Mouse (Mus musculus) MN1 (cell line): Measurements from ENCODE around the gene Tex50.
"Not testable (repeated sequence)": the region's sequence is repeated elsewhere in the genome, so short reads cannot be mapped to it uniquely, and the experiment has no call there.

ENCODE experiments used
- DNase-seq: peaks from one replicate; pipeline ENCODE4 v3.0.0-alpha.2; 2016; ENCODE audit warnings: low spot score

Gene Tex50

GRCm38 (mm10) chr1:161159214-161159613 is at the start of gene Tex50:
Gene Tex50 (minus strand): TSS chr1:161159314.
- DNase-seq: no peak

- DNase-seq: no peak
Observed at GRCm38 (mm10) chr1:161199856-161200255, 40.7 kb upstream of the Tex50 start.

GRCm38 (mm10) chr1:161196364-161196763 is 37.2 kb upstream of the Tex50 start:
- not testable (repeated sequence) for DNase-seq

- DNase-seq: peak; percentile 89
Observed at GRCm38 (mm10) chr1:161195541-161196351, 36.6 kb upstream of the Tex50 start.

GRCm38 (mm10) chr1:161190253-161190910 is 31.3 kb upstream of the Tex50 start:
- DNase-seq: no peak

- DNase-seq: no peak
Observed at GRCm38 (mm10) chr1:161185431-161185830, 26.3 kb upstream of the Tex50 start.

GRCm38 (mm10) chr1:161183677-161184076 is 24.6 kb upstream of the Tex50 start:
- peak; percentile 19 for DNase-seq

GRCm38 (mm10) chr1:161182386-161182785 is 23.3 kb upstream of the Tex50 start:
- no peak for DNase-seq

GRCm38 (mm10) chr1:161180674-161181073 is 21.6 kb upstream of the Tex50 start:
- DNase-seq: peak; percentile 58

GRCm38 (mm10) chr1:161170651-161171050 is 11.5 kb upstream of the Tex50 start:
- DNase-seq: peak; percentile 66

- no peak for DNase-seq
Observed at GRCm38 (mm10) chr1:161160266-161160665, 1.2 kb upstream of the Tex50 start.

- no peak for DNase-seq
Observed at GRCm38 (mm10) chr1:161156546-161156945, 2.6 kb downstream of the Tex50 start.

- peak; percentile 54 for DNase-seq
Observed at GRCm38 (mm10) chr1:161151098-161151497, 8.0 kb downstream of the Tex50 start.

GRCm38 (mm10) chr1:161147888-161148287 is 11.2 kb downstream of the Tex50 start:
- DNase-seq: no peak

GRCm38 (mm10) chr1:161145611-161146010 is 13.5 kb downstream of the Tex50 start:
- DNase-seq: not testable (repeated sequence)

- peak; percentile 33 for DNase-seq
Observed at GRCm38 (mm10) chr1:161143216-161143615, 15.9 kb downstream of the Tex50 start.

GRCm38 (mm10) chr1:161142531-161143159 is 16.5 kb downstream of the Tex50 start, which contains the start of gene Ankrd45:
Gene Ankrd45 (plus strand): TSS chr1:161142691.
- DNase-seq: peak; percentile 88

- no peak for DNase-seq
Observed at GRCm38 (mm10) chr1:161140026-161140762, 18.9 kb downstream of the Tex50 start.

GRCm38 (mm10) chr1:161139496-161139895 is 19.6 kb downstream of the Tex50 start:
- no peak for DNase-seq

GRCm38 (mm10) chr1:161130726-161131664 is 28.1 kb downstream of the Tex50 start, which contains the start of gene Klhl20:
Gene Klhl20 (minus strand): TSS chr1:161131511.
- peak; percentile 98 for DNase-seq

GRCm38 (mm10) chr1:161126461-161126860 is 32.7 kb downstream of the Tex50 start:
- no peak for DNase-seq
